Mouse (Mus musculus): ENCODE measurements at regions not wholly inside any gene's neighbourhood (a gene's known extent, or its start where the extent isn't known, plus 50 kb on each side); places are given as distances from the start of the nearest gene placed in this dataset.

GRCm38 (mm10) chr8:8517599-8517998 is 143.4 kb downstream of the Efnb2 start:
- no peak for TF ChIP-seq CTCF (IDR thresholded peaks at IDR 0.05; ENCODE audit: insufficient read depth, low read length)
- TF ChIP-seq POLR2A (IDR thresholded peaks at IDR 0.05; ENCODE audit: borderline replicate concordance, extremely low read depth, low read depth, low read length): no peak
